Mouse (Mus musculus): ENCODE measurements around the gene Col19a1. TPM values are rescaled to one million over a fixed set of nuclear protein-coding genes. Genes with fewer than 3 reads are reported as not detected.

The Col19a1 gene
- polyA plus RNA-seq, 1 experiment, result 3.3 TPM

DNA sequence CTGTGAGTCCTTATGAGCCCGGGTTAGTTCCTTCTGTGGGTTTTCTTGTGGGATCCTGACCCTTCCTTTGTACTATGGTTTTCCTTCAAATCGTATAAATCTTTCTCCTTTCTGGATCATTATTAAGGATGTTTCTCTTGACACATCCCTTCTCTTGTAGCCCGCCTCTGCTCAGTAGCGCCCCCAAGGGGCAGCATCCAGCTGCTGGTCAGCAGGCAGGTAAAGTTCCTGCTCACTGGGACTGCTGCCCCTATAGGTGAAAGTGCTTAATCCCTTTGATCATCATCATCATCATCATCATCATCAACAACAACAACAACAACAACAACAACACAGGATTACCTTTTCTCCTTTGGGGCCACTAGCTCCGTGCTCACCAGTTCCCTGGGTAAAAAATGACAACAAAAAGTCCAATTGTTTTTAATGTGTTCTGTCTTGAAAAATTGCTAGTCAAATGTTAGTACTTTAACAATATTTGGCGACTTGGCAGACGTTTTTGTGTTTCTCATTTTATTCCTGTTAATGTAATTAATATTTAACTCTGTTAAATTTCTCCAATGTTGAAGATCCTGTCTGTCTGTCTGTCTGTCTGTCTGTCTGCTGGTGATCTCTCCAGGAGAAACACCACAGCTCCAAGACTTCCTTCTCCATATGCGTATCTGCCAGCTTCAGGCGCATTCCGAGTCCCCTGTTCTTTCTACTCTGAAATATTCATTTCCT lies 249.6 kb downstream of the Col19a1 start:
- no peak for DNase-seq
- no peak overlapping the region for H3K4me3 ChIP-seq (replicated peaks; ENCODE audit: insufficient read depth, low read depth, low read length)

DNA sequence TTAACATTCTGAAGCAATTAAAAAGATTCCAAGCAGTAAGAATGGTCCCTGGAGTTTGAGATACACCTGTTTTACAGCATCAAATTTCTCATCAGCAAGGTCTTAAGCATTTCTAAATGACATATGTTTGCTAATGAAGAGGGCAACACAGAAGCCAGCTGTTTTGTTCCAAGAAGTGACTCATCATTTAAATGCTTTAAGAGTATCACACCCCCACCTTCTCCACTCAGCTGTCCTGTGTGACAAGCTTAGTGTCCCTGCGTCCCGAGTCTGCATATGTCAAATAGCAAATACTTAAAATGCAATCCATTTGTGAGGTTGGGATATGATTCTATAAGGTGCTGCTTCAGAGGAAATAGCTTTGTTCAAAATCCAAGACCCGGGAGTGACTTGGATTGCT lies 251.2 kb downstream of the Col19a1 start:
- Histone ChIP-seq H3K4me1 (ENCODE audit: control insufficient read depth, insufficient read depth, low read length) (no peaks in the 10 kb centered on the region), H3K27me3 (ENCODE audit: control insufficient read depth, insufficient read depth, low read length) (no peaks in the 10 kb centered on the region), H3K4me3 (replicated peaks; ENCODE audit: insufficient read depth, low read depth, low read length) (no peak overlapping the region), H3K27ac (ENCODE audit: insufficient read depth, low read length) (no peak overlapping the region)
- TF ChIP-seq CTCF (IDR thresholded peaks at IDR 0.05; ENCODE audit: borderline replicate concordance, insufficient read depth, low read depth, low read length) (no peak), POLR2A (IDR thresholded peaks at IDR 0.05; ENCODE audit: borderline replicate concordance, insufficient read depth, low read length) (no peak)
- no peak for DNase-seq
- WGBS, result 76% methylated on average over 3 of the region's 3 CpGs

More for the DNA sequence above, 249.6 kb downstream of the Col19a1 start:
- TF ChIP-seq POLR2A (IDR thresholded peaks at IDR 0.05; ENCODE audit: borderline replicate concordance, insufficient read depth, low read length), result no peak
- no peak for TF ChIP-seq CTCF (IDR thresholded peaks at IDR 0.05; ENCODE audit: borderline replicate concordance, insufficient read depth, low read depth, low read length)
- Histone ChIP-seq H3K27ac (ENCODE audit: insufficient read depth, low read length) (no peak overlapping the region), H3K27me3 (ENCODE audit: control insufficient read depth, insufficient read depth, low read length) (no peaks in the 10 kb centered on the region), H3K4me1 (ENCODE audit: control insufficient read depth, insufficient read depth, low read length) (no peaks in the 10 kb centered on the region)
- 85% methylated on average over 10 of the region's 10 CpGs for WGBS

DNA sequence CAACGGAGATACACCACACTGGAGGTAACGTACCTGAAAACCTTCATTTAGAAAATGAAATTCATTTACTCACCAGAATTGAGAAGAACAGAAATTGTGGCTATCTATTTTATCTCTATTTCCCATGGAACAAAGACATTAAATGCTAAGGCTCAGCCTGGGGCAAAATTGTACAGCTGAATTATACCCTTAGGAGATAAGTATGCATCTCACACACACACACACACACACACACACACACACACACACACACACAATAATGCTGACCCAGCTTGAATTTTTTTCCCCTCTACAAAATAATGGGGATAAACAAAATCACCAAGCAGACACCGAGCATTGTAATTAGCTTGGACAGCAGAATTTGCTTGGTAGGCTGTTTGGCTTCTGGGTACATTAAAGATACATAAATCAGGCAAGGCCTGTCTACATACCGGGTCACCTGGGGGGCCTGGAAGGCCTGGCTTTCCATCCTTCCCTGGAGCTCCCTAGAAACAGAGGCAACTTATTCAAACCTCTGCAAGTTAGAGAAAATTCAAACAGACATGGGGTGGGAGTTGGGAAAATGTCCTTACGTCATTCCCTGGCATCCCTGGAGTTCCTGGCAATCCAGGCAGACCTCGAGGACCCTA lies 270.2 kb downstream of the Col19a1 start:
- WGBS, result 82% methylated on average over 6 of the region's 6 CpGs
- Histone ChIP-seq H3K27me3 (ENCODE audit: control insufficient read depth, insufficient read depth, low read length) (no peaks in the 10 kb centered on the region), H3K4me3 (replicated peaks; ENCODE audit: insufficient read depth, low read depth, low read length) (no peak overlapping the region), H3K4me1 (ENCODE audit: control insufficient read depth, insufficient read depth, low read length) (no peaks in the 10 kb centered on the region), H3K27ac (ENCODE audit: insufficient read depth, low read length) (no peak overlapping the region)
- no peak for TF ChIP-seq CTCF (IDR thresholded peaks at IDR 0.05; ENCODE audit: borderline replicate concordance, insufficient read depth, low read depth, low read length)
- no peak for TF ChIP-seq POLR2A (IDR thresholded peaks at IDR 0.05; ENCODE audit: borderline replicate concordance, insufficient read depth, low read length)
- no peak for DNase-seq

DNA sequence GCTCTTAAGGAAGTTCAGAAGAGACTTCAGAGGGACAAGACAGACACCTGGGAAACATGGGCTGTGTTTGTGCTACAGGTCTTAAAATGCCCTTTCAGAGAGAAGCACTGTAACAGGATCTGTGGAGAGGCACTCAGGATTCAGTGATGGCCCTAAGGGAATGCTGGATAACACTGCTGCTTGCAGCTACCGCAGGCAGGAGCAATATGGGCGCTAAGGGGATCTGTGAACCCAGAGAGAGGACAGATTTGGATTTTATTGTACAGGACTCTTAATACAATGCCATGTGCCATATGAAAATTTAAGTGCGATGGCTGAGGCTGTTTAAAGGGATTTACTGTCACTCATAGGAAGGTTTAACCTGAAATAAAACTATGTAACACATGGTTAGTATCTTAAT lies 270.8 kb downstream of the Col19a1 start:
- WGBS, result 91% methylated on average over 3 of the region's 3 CpGs
- H3K4me3 ChIP-seq (replicated peaks; ENCODE audit: insufficient read depth, low read depth, low read length), result no peak overlapping the region
- no peak overlapping the region for H3K27ac ChIP-seq (ENCODE audit: insufficient read depth, low read length)
- no peaks in the 10 kb centered on the region for H3K4me1 ChIP-seq (ENCODE audit: control insufficient read depth, insufficient read depth, low read length)
- no peak for DNase-seq
- TF ChIP-seq CTCF (IDR thresholded peaks at IDR 0.05; ENCODE audit: borderline replicate concordance, insufficient read depth, low read depth, low read length) (no peak), POLR2A (IDR thresholded peaks at IDR 0.05; ENCODE audit: borderline replicate concordance, insufficient read depth, low read length) (no peak)
- H3K27me3 ChIP-seq (ENCODE audit: control insufficient read depth, insufficient read depth, low read length), result no peaks in the 10 kb centered on the region

DNA sequence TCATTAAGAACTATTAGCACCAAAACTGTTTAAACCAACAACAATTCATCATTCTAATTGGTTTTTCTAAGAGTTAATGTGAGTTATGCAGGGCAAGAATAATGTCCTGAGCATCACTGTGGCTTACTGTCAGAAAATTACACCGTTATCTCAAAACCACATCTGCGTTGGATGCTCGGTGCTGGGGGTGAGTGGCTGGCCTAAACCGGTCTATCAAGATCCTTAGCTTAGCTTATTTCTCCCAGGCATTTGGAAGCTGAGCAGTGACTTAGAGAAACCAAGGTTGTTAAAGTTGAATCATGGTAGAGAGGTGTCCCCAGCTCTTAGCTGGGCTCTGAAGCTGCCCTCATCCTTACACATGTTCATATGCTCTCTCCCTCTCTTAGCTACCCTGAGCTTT lies 276.4 kb downstream of the Col19a1 start:
- Histone ChIP-seq H3K4me1 (ENCODE audit: control insufficient read depth, insufficient read depth, low read length) (no peaks in the 10 kb centered on the region), H3K4me3 (replicated peaks; ENCODE audit: insufficient read depth, low read depth, low read length) (no peak overlapping the region), H3K27ac (ENCODE audit: insufficient read depth, low read length) (no peak overlapping the region), H3K27me3 (ENCODE audit: control insufficient read depth, insufficient read depth, low read length) (no peaks in the 10 kb centered on the region)
- 95% methylated on average over 4 of the region's 4 CpGs for WGBS
- no peak for TF ChIP-seq CTCF (IDR thresholded peaks at IDR 0.05; ENCODE audit: borderline replicate concordance, insufficient read depth, low read depth, low read length)
- TF ChIP-seq POLR2A (IDR thresholded peaks at IDR 0.05; ENCODE audit: borderline replicate concordance, insufficient read depth, low read length), result no peak
- no peak for DNase-seq

DNA sequence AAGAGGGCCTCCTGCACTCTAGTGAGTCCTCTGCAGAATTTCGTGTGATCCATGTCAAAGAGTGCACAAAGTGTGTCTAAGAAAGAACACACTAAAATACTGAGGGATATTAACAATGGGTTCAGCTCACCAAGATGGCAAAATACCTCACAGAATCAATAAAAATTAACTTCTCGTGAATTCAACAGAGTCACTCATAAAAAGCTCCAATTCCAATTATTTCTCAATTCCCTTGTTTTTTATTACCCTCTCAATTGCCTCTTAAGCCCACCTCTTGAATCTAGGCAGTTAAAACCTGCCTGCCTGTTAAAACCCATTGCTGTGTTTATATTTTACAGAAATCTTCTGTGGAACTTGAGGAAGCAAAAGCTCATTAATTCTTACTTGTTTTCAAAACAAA lies 277.1 kb downstream of the Col19a1 start:
- no peaks in the 10 kb centered on the region for H3K27me3 ChIP-seq (ENCODE audit: control insufficient read depth, insufficient read depth, low read length)
- TF ChIP-seq CTCF (IDR thresholded peaks at IDR 0.05; ENCODE audit: borderline replicate concordance, insufficient read depth, low read depth, low read length) (no peak), POLR2A (IDR thresholded peaks at IDR 0.05; ENCODE audit: borderline replicate concordance, insufficient read depth, low read length) (no peak)
- H3K4me3 ChIP-seq (replicated peaks; ENCODE audit: insufficient read depth, low read depth, low read length), result no peak overlapping the region
- H3K27ac ChIP-seq (ENCODE audit: insufficient read depth, low read length), result no peak overlapping the region
- no peak for DNase-seq
- WGBS, result 52% methylated on average over 2 of the region's 2 CpGs
- H3K4me1 ChIP-seq (ENCODE audit: control insufficient read depth, insufficient read depth, low read length), result no peaks in the 10 kb centered on the region

DNA sequence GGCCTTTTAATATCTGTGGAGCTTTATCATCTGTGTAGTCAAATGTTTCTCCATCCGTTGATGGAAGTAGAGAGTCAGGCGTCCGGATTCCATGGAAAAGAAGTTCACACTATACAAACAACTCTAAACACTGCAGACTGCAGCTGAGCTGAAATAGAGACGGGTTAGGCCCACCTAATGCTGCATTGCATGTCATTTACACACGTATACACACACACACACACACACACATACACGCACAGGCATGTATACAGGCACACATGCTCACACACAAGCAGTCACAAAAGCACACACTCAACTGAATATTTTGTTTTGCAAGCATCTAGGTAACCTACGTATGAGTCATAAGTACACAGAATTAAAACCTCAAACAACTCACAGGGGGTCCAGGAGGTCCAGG lies 284.2 kb downstream of the Col19a1 start:
- Histone ChIP-seq H3K27ac (ENCODE audit: insufficient read depth, low read length) (no peak overlapping the region), H3K4me1 (ENCODE audit: control insufficient read depth, insufficient read depth, low read length) (no peaks in the 10 kb centered on the region), H3K4me3 (replicated peaks; ENCODE audit: insufficient read depth, low read depth, low read length) (no peak overlapping the region), H3K27me3 (ENCODE audit: control insufficient read depth, insufficient read depth, low read length) (no peaks in the 10 kb centered on the region)
- TF ChIP-seq CTCF (IDR thresholded peaks at IDR 0.05; ENCODE audit: borderline replicate concordance, insufficient read depth, low read depth, low read length) (no peak), POLR2A (IDR thresholded peaks at IDR 0.05; ENCODE audit: borderline replicate concordance, insufficient read depth, low read length) (no peak)
- 92% methylated on average over 7 of the region's 7 CpGs for WGBS
- no peak for DNase-seq

DNA sequence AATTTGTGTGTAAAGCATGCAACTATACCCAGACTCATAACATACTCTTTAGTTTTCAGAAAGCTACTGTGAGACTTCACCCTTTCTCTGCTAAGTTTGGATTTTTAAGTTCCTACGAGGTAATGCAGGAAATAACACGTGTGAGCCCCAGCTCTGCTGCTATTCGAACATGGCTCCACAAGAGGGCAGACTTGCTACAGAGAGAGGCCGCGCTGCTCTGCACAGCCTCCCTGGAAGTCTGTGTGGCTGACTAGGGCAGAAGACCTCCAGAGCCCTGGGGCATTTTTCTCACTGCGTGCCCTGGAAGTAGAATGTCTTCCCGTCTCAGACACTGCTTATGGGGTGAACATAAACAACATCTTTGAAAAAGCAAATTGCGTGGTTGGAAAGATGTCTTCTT lies 284.6 kb downstream of the Col19a1 start:
- 19% methylated on average over 8 of the region's 8 CpGs for WGBS
- H3K27me3 ChIP-seq (ENCODE audit: control insufficient read depth, insufficient read depth, low read length), result no peaks in the 10 kb centered on the region
- DNase-seq, result peak; percentile 34 to 39

More for the DNA sequence above, 284.6 kb downstream of the Col19a1 start:
- no peaks in the 10 kb centered on the region for H3K4me1 ChIP-seq (ENCODE audit: control insufficient read depth, insufficient read depth, low read length)
- no peak overlapping the region for H3K4me3 ChIP-seq (replicated peaks; ENCODE audit: insufficient read depth, low read depth, low read length)
- no peak for TF ChIP-seq POLR2A (IDR thresholded peaks at IDR 0.05; ENCODE audit: borderline replicate concordance, insufficient read depth, low read length)
- TF ChIP-seq CTCF (IDR thresholded peaks at IDR 0.05; ENCODE audit: borderline replicate concordance, insufficient read depth, low read depth, low read length), result peak; percentile 73
- no peak overlapping the region for H3K27ac ChIP-seq (ENCODE audit: insufficient read depth, low read length)
